Mouse (Mus musculus) left cerebral cortex, adult 8-10 months (tissue): Measurements from ENCODE around the gene Olfr837. TPM values are rescaled to one million over a fixed set of nuclear protein-coding genes. Genes with fewer than 3 reads are reported as not detected.
"Not testable (repeated sequence)": the region's sequence is repeated elsewhere in the genome, so short reads cannot be mapped to it uniquely, and the experiment has no call there.

Experiments
- DNase-seq, 2 experiments: peaks; one replicate each; pipeline ENCODE4 v3.0.0; 2022; ENCODE audit warnings: low spot score in 2 of 2
- total RNA-seq, 4 experiments: library from RNA; stranded (reverse); gene quantifications; 2 replicates each; pipeline ENCODE4 v1.2.4; 2022

Gene Olfr837
- not detected for total RNA-seq

DNA sequence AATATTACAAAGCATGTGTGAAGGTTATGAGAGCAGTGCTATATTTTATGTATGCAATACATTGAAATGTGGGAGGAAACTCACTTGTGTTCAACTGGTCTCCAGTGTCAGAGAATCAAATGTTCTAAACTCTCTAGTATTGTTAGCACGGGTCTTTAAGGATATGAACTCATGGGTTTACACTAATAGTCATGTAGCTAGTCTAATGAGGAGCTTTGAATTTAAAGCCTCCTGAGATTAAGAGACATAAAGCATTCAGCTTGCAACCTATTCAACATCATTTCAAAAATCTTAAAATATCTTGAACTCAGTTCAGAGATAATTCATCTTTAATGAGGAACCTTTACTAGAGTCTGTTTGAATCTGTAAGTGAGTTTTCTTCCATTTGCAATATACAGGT, at the start of gene Olfr837:
Gene Olfr837 (plus strand): TSS at position 301 of the 400 bp plus-strand sequence.
- DNase-seq: no peak

DNA sequence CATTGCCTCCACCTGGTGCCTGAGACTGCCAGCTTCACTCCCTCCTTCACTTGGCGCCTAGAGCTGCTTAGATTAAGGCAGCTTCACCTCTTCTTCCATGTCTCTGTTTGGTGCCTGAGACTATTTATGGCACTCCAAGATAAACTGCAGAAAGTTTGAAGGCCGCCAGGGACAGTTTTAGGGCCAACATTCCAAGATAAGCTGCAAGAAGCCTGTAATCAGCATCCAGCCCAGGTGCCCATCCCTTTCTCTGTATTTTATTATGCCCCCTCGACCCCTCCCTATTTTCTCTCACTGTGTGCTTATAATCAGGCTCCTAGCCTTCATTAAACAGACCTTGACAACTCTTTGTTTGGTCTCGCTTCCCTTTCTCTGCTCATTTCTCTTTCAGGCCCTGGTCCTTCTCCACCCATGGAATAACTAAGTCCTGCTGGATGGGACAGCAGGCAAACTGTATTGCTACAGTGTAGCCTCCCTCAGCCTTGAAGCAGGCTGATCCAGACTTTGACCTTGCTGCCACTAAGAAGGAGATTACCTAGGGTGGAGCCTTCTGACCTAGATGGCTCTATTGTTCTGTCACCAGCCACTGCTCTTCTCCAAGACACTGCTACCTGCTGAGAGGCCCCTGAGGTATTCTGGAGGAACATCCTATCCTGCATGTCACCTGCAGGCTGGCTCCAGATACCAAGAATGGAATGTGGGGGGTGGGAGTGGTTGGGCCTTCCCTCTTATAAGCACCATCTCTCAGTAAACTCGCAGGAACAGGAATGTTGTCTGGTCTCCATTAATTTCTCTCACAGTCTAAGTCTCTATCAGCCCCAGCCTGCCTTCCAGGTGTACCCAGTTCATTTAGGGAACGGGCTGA, 43.0 kb upstream of the Olfr837 start:
- not testable (repeated sequence) for DNase-seq

GRCm38 (mm10) chr9:19097286-19097685, 38.8 kb upstream of the Olfr837 start:
- DNase-seq: no peak

DNA sequence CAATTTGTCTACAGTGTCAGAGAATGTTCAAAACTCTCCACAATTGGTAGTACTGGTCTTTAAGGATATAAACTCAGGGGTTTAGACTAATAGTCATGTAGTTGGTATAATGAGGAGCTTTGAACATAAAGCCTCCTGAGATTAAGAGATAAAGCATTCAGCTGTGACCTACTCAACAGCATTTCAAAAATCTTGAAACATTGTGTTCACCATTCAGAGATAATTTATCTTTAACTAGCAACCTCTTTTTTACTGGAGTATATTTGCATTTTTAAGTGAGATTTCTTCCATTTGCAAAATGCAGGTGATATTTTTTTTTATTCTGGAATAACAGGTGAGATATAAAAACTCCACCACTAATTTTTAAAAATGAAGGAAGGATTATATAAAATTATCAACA, 16.0 kb upstream of the Olfr837 start, which contains the start of gene Olfr836:
Gene Olfr836 (plus strand): TSS at position 301 of the 400 bp plus-strand sequence.
- DNase-seq: no peak

DNA sequence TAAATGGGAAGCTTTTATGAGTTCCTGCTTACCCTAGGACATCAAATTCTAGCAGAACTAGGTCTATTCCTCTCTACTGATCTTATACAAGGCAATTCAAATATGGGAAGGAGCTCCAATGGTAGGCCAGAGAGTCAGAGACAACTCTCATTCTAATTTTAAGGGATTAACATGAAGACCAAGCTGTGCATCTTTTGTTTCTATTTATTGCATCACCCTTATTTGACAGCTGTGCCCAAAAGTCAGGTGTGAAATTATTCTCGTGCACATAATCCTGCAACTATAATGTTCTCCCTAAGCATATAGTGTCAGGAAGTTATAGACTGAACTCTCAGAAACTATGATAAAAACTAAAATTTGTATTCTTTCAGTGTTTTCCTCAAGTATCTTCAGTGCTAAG, 41.1 kb downstream of the Olfr837 start, which contains the start of gene Olfr839-ps1:
Gene Olfr839-ps1 (minus strand): TSS at position 101 of the 400 bp plus-strand sequence.
- DNase-seq: no peak

Other genes with a start within 250 kb of the Olfr837 start
- gene Olfr832, start 199.2 kb upstream of the Olfr837 start, total RNA-seq: not detected
- not detected for gene Olfr834, start 148.3 kb upstream of the Olfr837 start, total RNA-seq
- not detected for gene Olfr835, start 103.6 kb upstream of the Olfr837 start, total RNA-seq
- gene Olfr836, start 15.9 kb upstream of the Olfr837 start, total RNA-seq: not detected
- under 1 TPM; 0.05 to 0.07 (median 0.05) TPM for gene Olfr839-ps1, start 41.0 kb downstream of the Olfr837 start, total RNA-seq
- gene Olfr843, start 115.7 kb downstream of the Olfr837 start, total RNA-seq: not detected
- not detected for gene Olfr844, start 180.0 kb downstream of the Olfr837 start, total RNA-seq
- not detected for gene Olfr845, start 200.1 kb downstream of the Olfr837 start, total RNA-seq
- not detected for gene Olfr846, start 227.7 kb downstream of the Olfr837 start, total RNA-seq
- gene Olfr847, start 242.4 kb downstream of the Olfr837 start, total RNA-seq: not detected